Mouse (Mus musculus): ENCODE data around the gene Frmd4a. TPM values are rescaled to one million over a fixed set of nuclear protein-coding genes. Genes with fewer than 3 reads are reported as not detected.
"Not testable (repeated sequence)": the region's sequence is repeated elsewhere in the genome, so short reads cannot be mapped to it uniquely, and the experiment has no call there.

Frmd4a gene
- total RNA-seq, 2 experiments from 2014 or later = 45.7 to 52.5 TPM

GRCm38 (mm10) chr2:4559883-4560247 lies 542.3 kb downstream of the Frmd4a start:
- no peak for DNase-seq
- intact Hi-C loops (cut with DNase I) = loop anchor here (1.0 to 2.0 kb wide), 2 partner anchors 43 to 61 kb away; no protein-coding TSS in a partner anchor

- DNase-seq; intact Hi-C loops (cut with DNase I): not testable (repeated sequence)
Observed at GRCm38 (mm10) chr2:4560516-4560915, 543.0 kb downstream of the Frmd4a start.

DNA sequence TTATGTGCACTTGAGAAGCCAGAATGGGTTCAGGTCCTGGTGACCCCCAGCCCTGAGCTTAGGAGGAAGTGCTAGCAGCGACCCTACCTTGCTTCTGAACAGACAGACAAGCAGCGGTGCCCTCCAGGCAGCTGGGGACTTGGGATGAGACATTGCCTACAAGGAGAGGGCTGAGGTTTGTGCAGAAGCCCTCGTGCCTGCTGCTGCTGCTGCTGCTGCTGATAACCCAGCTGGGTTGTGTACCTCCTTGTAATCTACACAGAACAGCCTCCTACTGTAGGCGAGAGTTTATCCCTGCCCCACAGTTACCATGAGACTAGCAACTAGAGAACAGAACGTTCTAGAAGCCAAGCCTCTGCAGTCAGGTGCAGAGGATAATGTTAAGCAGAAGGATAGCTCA lies 543.7 kb downstream of the Frmd4a start:
- peak in 1 of 2 experiments; percentile 56 for DNase-seq

GRCm38 (mm10) chr2:4562373-4562772 lies 544.9 kb downstream of the Frmd4a start:
- intact Hi-C loops (cut with DNase I) = loop anchor here (2.0 kb wide), 1 partner anchor 38 kb away; no protein-coding TSS in a partner anchor
- no peak for DNase-seq

More for the DNA sequence above, 543.7 kb downstream of the Frmd4a start:
- intact Hi-C loops (cut with DNase I) = no loop called here

DNA sequence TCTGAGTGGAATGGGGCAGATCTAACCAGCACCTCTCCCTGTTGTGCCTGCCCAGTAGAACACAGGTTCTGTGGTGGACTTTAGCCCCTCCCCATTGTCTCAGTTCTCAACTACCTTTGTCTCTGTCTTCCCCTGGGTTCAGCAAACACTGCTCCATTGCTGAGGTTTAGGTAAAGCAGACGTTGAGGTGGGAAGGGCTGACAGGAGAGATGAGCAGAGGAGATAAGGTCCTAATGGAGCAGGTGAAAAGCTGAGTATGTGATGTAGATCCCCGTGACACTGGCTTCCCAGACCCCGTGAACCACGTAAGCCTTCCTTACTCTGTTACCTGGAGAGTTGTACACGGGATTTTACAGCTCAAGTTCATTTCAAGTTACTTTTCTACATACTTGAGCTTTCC lies 545.3 kb downstream of the Frmd4a start:
- intact Hi-C loops (cut with DNase I) = loop anchor here (2.0 kb wide), 1 partner anchor 38 kb away; no protein-coding TSS in a partner anchor
- no peak for DNase-seq

DNA sequence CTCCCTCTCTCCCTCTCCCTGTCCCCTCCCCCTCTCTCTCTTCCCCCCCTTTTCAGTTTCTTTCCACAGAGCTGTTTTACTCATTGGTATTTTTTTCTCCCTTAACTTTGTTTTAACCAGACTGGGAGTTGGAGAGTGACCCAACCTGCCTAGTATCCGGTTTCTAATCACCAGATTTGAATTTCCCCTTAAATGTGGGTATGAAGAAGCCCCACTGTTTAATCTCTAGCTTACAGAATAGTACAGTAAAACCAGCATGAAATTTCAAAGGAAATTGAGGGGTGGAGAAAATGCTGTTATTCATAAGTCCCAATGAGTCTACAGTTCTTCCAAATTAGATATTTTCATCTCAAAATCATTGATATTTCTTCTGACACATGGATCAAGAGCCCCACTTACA lies 545.8 kb downstream of the Frmd4a start:
- DNase-seq = no peak
- intact Hi-C loops (cut with DNase I) = loop anchor here (2.0 kb wide), 1 partner anchor 37 kb away; no protein-coding TSS in a partner anchor

- intact Hi-C loops (cut with DNase I) = no loop called here
- DNase-seq = no peak
Observed at GRCm38 (mm10) chr2:4566260-4566955, 548.9 kb downstream of the Frmd4a start.

DNA sequence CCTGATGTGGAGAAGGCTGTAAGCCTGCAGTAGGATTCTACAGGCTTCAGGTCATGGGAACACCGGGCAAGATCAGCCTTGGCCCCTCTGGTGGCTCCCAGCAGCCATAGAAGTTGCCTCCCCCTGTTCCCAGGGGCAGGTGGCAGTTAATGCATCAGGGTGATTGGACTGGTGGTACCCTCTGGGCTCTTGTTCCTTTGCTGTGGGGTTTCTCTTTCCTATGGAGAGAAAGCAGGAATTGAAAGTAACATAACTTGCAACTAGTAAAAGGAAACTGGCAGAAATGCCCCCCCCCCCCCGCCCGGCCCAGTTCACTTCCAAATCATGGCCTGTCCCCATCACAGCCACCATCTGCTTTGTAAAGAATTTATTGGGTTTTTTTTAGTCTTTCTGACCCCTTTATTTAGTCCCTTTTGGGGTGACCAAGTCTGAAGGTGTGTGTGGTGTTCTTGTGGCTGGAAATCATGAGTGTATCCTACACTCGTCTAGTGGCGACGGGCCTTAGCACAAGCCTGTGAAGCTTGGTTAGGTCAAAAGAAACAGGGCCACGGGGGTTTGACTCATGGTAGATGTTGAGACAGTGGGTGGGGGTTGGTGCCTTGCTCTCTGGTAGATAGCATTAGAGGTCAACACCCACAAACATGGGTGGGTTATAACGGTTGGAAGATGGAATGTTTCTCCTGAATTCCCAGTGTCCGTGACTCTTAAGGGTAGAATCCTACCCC lies 549.6 kb downstream of the Frmd4a start:
- intact Hi-C loops (cut with DNase I) = no loop called here
- no peak for DNase-seq

DNA sequence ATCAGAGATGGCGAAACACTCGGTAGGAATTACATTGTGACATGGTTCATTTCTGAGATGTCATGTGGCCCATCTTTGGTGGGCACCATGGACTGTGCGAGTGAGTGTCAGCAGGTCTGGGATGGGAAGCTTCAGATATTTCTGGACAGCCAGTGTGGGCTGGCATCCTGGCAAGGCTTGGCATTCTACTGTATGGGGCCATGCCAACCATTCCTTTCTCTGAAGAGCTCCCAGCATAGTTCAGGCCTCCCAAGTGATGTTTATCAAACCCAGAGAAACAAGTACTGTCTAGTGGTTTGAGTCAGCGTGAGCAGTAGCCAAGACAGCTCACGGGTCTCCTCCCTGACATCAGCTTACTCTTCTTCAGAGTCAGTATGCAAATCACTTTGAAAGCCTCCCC lies 551.5 kb downstream of the Frmd4a start:
- intact Hi-C loops (cut with DNase I) = no loop called here
- peak; percentile 73 for DNase-seq

GRCm38 (mm10) chr2:4570186-4570861 lies 552.8 kb downstream of the Frmd4a start:
- intact Hi-C loops (cut with DNase I) = no loop called here
- DNase-seq = peak; percentile 57 to 62

- intact Hi-C loops (cut with DNase I) = no loop called here
- DNase-seq = no peak
Observed at GRCm38 (mm10) chr2:4572498-4573263, 555.2 kb downstream of the Frmd4a start.

- intact Hi-C loops (cut with DNase I) = no loop called here
- DNase-seq = no peak
Observed at GRCm38 (mm10) chr2:4573386-4573785, 555.9 kb downstream of the Frmd4a start.

DNA sequence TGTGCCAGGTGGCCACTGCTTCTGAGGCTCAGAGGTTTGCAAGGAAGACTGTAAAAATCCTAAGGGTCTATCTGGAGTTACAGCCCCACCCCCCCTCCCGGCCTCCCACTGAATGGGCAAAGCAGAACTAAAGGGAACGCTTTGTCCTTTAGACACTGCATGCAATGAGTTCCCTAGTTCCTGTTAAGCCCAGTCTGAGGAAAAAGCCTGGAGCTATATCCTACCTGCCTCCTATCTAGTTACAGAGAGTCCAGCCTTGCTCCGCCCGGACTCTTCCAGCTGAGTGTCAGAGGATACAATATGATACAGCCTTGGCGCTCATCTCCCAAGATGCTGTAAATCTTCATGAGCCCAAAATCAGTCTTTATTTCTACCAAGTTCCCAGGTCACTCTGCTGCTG lies 556.7 kb downstream of the Frmd4a start:
- no peak for DNase-seq
- intact Hi-C loops (cut with DNase I) = no loop called here

- no peak for DNase-seq
- intact Hi-C loops (cut with DNase I) = no loop called here
Observed at GRCm38 (mm10) chr2:4575163-4575562, 557.6 kb downstream of the Frmd4a start.

- intact Hi-C loops (cut with DNase I) = no loop called here
- DNase-seq = no peak
Observed at GRCm38 (mm10) chr2:4575975-4576374, 558.5 kb downstream of the Frmd4a start.

GRCm38 (mm10) chr2:4578291-4578690 lies 560.8 kb downstream of the Frmd4a start:
- intact Hi-C loops (cut with DNase I) = no loop called here
- DNase-seq = no peak

GRCm38 (mm10) chr2:4579357-4580068 lies 562.0 kb downstream of the Frmd4a start:
- intact Hi-C loops (cut with DNase I) = no loop called here
- DNase-seq = peak in 1 of 2 experiments; percentile 48

DNA sequence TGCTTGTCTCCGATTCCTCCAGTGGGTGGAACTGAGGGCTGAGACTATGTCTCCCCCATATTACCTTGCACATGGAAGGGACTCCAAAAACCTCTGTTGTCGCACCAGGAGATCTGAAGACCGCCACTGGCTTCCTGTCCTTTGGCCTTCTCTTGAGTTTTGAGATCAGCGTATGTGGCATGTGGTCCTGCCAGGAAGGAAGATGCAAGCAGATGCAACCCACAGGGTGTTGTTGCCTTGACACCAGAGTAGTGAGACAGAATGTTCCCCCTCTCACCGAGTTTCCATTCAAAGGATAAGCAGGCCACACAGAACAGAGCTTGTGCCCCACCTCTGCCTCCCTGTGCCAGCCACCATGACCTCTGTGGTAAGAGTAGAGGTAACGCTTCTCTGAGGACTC lies 563.1 kb downstream of the Frmd4a start:
- no peak for DNase-seq
- intact Hi-C loops (cut with DNase I) = no loop called here

DNA sequence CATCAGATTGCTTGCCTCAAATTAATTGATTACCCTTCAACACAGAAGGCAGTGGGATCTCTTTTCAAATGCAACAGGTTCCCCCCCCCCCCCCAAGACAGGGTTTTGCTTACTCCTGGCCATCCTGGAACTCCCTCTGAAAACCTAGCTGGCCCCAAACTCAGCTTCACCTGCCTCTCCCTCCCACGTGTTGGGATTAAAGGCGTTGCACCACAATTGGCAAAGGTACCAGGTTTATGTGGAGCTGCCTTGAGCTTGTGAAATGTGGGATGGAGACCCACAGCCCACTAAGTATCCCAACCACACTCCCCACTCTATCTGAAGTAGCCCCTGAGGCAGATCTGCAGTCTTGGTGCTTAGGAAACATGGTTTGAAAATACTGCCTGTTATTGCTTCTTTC lies 565.4 kb downstream of the Frmd4a start:
- DNase-seq = no peak
- intact Hi-C loops (cut with DNase I) = no loop called here

GRCm38 (mm10) chr2:4584252-4584651 lies 566.7 kb downstream of the Frmd4a start:
- no peak for DNase-seq
- intact Hi-C loops (cut with DNase I) = no loop called here

Data from heart, postnatal 10 days (tissue).